Mouse (Mus musculus): ENCODE measurements around the gene Plppr4. TPM values are rescaled to one million over a fixed set of nuclear protein-coding genes. Genes with fewer than 3 reads are reported as not detected.

The Plppr4 gene
- polyA plus RNA-seq, 1 experiment from 2014 or later, result 1.6 TPM

DNA sequence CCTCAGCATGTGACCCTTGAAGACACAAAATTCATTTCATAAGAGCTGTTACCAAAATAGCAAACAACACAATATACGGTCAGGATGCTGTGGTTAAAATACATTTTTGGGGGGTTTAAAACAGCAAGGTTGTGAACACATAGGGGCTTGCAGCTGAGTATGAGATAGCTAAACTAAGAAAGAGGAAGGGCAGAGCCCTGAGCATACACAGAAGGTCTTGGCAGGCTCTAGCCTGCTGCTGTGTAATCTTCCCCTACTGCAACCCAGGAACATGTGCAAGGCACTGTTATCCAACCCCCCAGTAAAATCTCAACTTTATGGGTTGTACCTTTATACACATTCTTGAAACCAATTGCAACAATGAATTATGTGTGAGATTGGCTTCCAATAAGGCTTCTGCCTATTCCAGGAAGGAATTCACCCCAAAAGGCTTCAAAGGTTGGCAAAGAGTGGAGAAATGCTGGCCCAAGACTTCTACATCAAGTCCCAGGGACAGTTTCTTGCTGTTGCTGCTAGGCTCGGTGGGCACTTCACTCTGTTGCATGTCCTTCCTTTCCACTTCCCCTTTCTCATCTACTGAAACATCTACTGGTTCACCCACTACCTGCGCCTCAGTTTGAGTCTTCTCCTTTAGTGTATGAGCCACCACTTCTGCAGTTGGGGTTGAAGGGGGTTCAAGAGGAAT is 51.6 kb downstream of the Plppr4 start:
- 89% methylated on average over 3 of the region's 3 CpGs for WGBS
- Histone ChIP-seq H3K4me3 (ENCODE audit: low read depth, low read length) (no peak overlapping the region), H3K4me1 (ENCODE audit: control insufficient read depth, insufficient read depth, low read length) (no peaks in the 10 kb centered on the region), H3K27me3 (replicated peaks; ENCODE audit: control insufficient read depth, insufficient read depth, low read length) (no peaks in the 10 kb centered on the region), H3K9ac (ENCODE audit: low read depth, low read length) (no peak overlapping the region), H3K4me2 (ENCODE audit: low read depth, low read length) (no peak overlapping the region), H3K36me3 (ENCODE audit: control insufficient read depth, insufficient read depth, low read length) (no peaks in the 10 kb centered on the region), H3K9me3 (ENCODE audit: control insufficient read depth, low read length) (no peaks in the 10 kb centered on the region), H3K27ac (replicated peaks; ENCODE audit: low read depth, low read length) (no peak overlapping the region)
- ATAC-seq (ENCODE audit: low read depth), result no peak
- DNase-seq (ENCODE audit: low spot score), result no peak

DNA sequence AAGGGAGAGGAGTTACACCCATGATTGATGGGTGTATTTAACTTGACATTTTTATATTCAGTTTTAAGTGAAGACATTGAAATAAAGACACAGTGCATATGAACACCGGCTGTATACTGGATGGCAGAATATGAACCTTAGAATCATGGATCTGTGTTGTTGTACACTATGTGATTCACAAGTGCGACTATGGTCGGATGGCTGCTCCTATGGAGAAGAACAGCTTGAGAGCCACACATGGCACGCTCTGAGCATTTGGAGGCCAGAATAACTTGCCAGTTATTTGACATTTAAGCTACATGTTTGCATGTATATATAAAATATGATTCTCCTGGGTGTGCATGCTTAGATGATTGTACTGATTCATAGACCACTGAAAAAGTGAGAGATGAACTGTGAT is 53.1 kb downstream of the Plppr4 start:
- no peak for DNase-seq (ENCODE audit: low spot score)
- no peak for ATAC-seq (ENCODE audit: low read depth)
- no peaks in the 10 kb centered on the region for H3K9me3 ChIP-seq (ENCODE audit: control insufficient read depth, low read length)
- no peak overlapping the region for H3K27ac ChIP-seq (replicated peaks; ENCODE audit: low read depth, low read length)
- no peak overlapping the region for H3K9ac ChIP-seq (ENCODE audit: low read depth, low read length)
- H3K36me3 ChIP-seq (ENCODE audit: control insufficient read depth, insufficient read depth, low read length), result no peaks in the 10 kb centered on the region
- no peaks in the 10 kb centered on the region for H3K27me3 ChIP-seq (replicated peaks; ENCODE audit: control insufficient read depth, insufficient read depth, low read length)
- WGBS, result 91% methylated on average over 4 of the region's 4 CpGs
- H3K4me1 ChIP-seq (ENCODE audit: control insufficient read depth, insufficient read depth, low read length), result no peaks in the 10 kb centered on the region
- H3K4me3 ChIP-seq (ENCODE audit: low read depth, low read length), result no peak overlapping the region
- H3K4me2 ChIP-seq (ENCODE audit: low read depth, low read length), result no peak overlapping the region

DNA sequence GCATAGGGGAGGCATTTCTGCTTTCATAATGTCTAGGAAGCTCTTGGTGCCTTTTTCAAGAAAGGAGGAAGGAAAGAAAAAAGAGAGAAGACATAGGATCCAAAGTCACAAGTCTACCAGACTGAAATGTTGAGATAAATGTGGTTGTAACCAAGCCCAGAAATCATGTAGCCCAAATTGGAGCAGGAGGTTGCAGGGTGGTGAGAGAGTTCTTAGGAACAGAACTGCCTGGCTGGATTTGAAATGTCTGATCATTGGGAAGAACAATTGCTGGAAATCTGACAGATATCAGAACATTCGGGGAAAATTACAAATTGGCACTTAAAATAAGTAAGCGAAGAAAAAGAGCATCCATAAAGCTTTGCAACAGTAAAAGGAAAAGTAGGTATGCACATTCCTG is 56.6 kb downstream of the Plppr4 start:
- Histone ChIP-seq H3K4me3 (ENCODE audit: low read depth, low read length) (no peak overlapping the region), H3K27ac (replicated peaks; ENCODE audit: low read depth, low read length) (no peak overlapping the region), H3K9ac (ENCODE audit: low read depth, low read length) (no peak overlapping the region), H3K27me3 (replicated peaks; ENCODE audit: control insufficient read depth, insufficient read depth, low read length) (no peaks in the 10 kb centered on the region), H3K4me2 (ENCODE audit: low read depth, low read length) (no peak overlapping the region), H3K36me3 (ENCODE audit: control insufficient read depth, insufficient read depth, low read length) (no peaks in the 10 kb centered on the region), H3K4me1 (ENCODE audit: control insufficient read depth, insufficient read depth, low read length) (no peaks in the 10 kb centered on the region), H3K9me3 (ENCODE audit: control insufficient read depth, low read length) (no peaks in the 10 kb centered on the region)
- DNase-seq (ENCODE audit: low spot score), result no peak
- WGBS, result 92% methylated on average over 2 of the region's 2 CpGs
- ATAC-seq (ENCODE audit: low read depth), result no peak

DNA sequence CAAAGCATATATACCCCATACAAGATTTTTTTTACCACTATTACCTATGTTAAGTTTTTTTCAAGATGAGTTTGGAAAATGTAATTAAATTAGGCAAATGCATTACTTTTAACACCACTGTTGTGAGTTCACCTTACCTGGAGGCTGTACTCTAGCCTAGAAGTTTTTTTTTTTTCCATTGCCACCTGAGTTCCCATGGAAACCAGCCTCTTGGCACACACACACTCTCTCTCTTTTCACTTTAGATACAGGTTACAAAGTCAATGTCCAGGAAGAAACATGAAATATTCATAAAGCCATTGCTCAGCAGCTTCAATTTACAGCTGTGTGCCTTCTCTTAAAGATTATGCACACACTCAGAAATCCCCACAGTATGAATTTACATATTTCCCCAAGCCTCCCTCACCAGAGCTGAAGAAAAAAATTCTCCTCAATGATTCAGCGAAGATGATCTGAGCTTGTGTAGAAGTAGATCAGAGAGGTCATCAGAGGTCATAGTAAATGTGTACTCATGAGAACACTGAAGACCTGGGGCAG is 59.9 kb downstream of the Plppr4 start:
- Histone ChIP-seq H3K4me1 (ENCODE audit: control insufficient read depth, insufficient read depth, low read length) (no peaks in the 10 kb centered on the region), H3K27ac (replicated peaks; ENCODE audit: low read depth, low read length) (no peak overlapping the region), H3K9me3 (ENCODE audit: control insufficient read depth, low read length) (no peaks in the 10 kb centered on the region), H3K4me2 (ENCODE audit: low read depth, low read length) (no peak overlapping the region), H3K9ac (ENCODE audit: low read depth, low read length) (no peak overlapping the region), H3K27me3 (replicated peaks; ENCODE audit: control insufficient read depth, insufficient read depth, low read length) (no peaks in the 10 kb centered on the region), H3K4me3 (ENCODE audit: low read depth, low read length) (no peak overlapping the region), H3K36me3 (ENCODE audit: control insufficient read depth, insufficient read depth, low read length) (no peaks in the 10 kb centered on the region)
- 62% methylated on average over 1 of the region's 1 CpGs for WGBS
- DNase-seq (ENCODE audit: low spot score) (no peak), ATAC-seq (ENCODE audit: low read depth) (no peak)

DNA sequence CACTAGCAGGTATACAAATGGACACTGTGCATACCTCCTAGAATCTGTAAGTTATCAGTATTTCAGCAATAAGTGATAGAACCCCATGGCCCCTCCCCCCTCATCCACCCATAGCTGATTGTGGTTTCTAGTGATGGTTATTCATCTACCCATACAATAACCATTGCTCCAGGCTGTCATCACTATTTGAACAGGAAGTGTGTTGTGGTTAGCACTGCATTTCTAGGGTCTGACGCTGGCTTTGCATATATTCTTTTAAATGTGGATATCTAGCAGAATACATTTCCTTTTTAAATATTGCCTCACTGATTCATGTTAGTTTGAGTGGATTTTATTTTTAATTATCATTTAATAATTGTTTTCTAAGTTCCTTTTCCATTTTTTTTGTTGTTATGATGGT is 62.9 kb downstream of the Plppr4 start:
- no peaks in the 10 kb centered on the region for H3K36me3 ChIP-seq (ENCODE audit: control insufficient read depth, insufficient read depth, low read length)
- H3K4me2 ChIP-seq (ENCODE audit: low read depth, low read length), result no peak overlapping the region
- no peak for ATAC-seq (ENCODE audit: low read depth)
- H3K4me3 ChIP-seq (ENCODE audit: low read depth, low read length), result no peak overlapping the region
- H3K9me3 ChIP-seq (ENCODE audit: control insufficient read depth, low read length), result no peaks in the 10 kb centered on the region
- H3K9ac ChIP-seq (ENCODE audit: low read depth, low read length), result no peak overlapping the region
- H3K4me1 ChIP-seq (ENCODE audit: control insufficient read depth, insufficient read depth, low read length), result no peaks in the 10 kb centered on the region
- no peak overlapping the region for H3K27ac ChIP-seq (replicated peaks; ENCODE audit: low read depth, low read length)
- 63% methylated on average over 1 of the region's 1 CpGs for WGBS
- no peak for DNase-seq (ENCODE audit: low spot score)
- no peaks in the 10 kb centered on the region for H3K27me3 ChIP-seq (replicated peaks; ENCODE audit: control insufficient read depth, insufficient read depth, low read length)

DNA sequence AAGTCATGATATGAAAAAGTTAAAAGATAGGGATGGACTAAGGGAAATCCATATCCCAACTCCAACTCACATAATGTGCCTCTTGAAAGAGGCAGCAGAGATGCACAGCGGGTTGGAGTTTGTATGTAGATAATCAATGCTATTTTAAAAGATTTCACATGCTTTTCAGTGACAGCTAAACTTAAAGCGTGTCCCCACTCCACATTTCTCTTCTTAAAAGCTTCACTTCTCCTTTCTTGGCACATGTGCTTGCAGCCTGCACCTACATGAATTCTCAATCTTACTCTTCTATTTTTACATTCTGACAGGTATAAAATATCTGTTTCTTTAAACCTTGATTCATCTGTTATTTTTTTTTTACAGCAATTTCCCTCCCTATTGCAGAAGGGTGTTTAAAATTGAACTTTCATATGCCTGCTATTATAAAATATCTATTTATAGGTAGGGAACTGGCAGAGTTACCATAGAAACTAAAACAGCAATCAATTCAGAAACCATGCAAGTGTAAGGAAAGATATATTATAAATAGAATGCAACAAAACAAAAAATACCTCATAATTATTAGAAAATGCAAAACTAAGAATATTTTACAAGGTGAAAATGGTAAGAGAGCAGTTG is 66.3 kb downstream of the Plppr4 start:
- no peaks in the 10 kb centered on the region for H3K27me3 ChIP-seq (replicated peaks; ENCODE audit: control insufficient read depth, insufficient read depth, low read length)
- no peaks in the 10 kb centered on the region for H3K9me3 ChIP-seq (ENCODE audit: control insufficient read depth, low read length)
- DNase-seq (ENCODE audit: low spot score), result no peak
- no peak overlapping the region for H3K4me2 ChIP-seq (ENCODE audit: low read depth, low read length)
- H3K9ac ChIP-seq (ENCODE audit: low read depth, low read length), result no peak overlapping the region
- WGBS, result 75% methylated on average over 2 of the region's 2 CpGs
- H3K4me1 ChIP-seq (ENCODE audit: control insufficient read depth, insufficient read depth, low read length), result no peaks in the 10 kb centered on the region
- H3K4me3 ChIP-seq (ENCODE audit: low read depth, low read length), result no peak overlapping the region
- no peak for ATAC-seq (ENCODE audit: low read depth)
- no peaks in the 10 kb centered on the region for H3K36me3 ChIP-seq (ENCODE audit: control insufficient read depth, insufficient read depth, low read length)
- H3K27ac ChIP-seq (replicated peaks; ENCODE audit: low read depth, low read length), result no peak overlapping the region

Small RNA genes within 50 kb of the gene (microRNA-seq; reads per million reads assigned to microRNA genes)
- not detected for gene Gm22408 (ENCODE audit: borderline number of aligned reads)

Other genes starting within 250 kb of the Plppr4 start
- 0.76 and 0.85 TPM in 2 replicates for gene Plppr5, start 214.0 kb upstream of the Plppr4 start, polyA plus RNA-seq (2014; fragmentation: Nextera tagmentation; extraction: Ambion mirVana)

Data from embryonic facial prominence, embryonic 14.5 days (tissue).